Mouse (Mus musculus) kidney, adult 2 months (tissue): ENCODE measurements around the gene Gm10382.

Experiments used
- CTCF ChIP-seq: fragments of 200-500 bp; conservative IDR thresholded peaks from 2 replicates; pipeline ENCODE4 v1.5.1; 2011; ENCODE audit warnings: low read depth, mild to moderate bottlenecking, control low read depth, low read length, moderate library complexity, mixed read lengths; ENCODE audit not compliant: insufficient read depth, insufficient read length
- POLR2A ChIP-seq: fragments of 200-500 bp; IDR thresholded peaks from one replicate; pipeline ENCODE4 v1.6.1; 2011; ENCODE audit warnings: low read depth, low read length, control low read depth

GRCm38 (mm10) chr5:125354885-125355492 lies 34.1 kb upstream of the Gm10382 start:
- TF ChIP-seq CTCF, result no peak
- TF ChIP-seq POLR2A, result no peak
